Mouse (Mus musculus): ENCODE results near the gene Cfap54.

DNA sequence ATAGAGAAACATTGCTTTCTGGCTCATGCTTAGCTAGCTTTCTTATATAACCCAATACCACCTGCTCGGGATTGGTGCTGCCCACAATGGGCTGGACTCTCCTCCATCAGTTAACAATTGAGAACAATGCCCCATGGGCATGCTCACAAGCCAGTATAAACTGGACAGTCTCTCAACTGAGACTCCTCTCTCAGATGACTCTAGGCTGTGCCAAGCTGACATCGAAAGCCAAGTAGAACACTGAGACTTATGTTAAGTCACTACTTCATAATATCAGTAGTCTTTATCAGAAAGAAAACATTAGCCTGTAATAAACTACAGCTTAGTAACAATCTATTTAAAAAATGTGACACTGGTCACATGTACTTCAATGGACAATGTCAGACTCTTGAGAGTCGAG, 35.2 kb upstream of the Cfap54 start:
- TF ChIP-seq CTCF (IDR thresholded peaks at IDR 0.05; ENCODE audit: control insufficient read depth, insufficient read depth, low read length): no peak
- TF ChIP-seq POLR2A (IDR thresholded peaks at IDR 0.05; ENCODE audit: borderline replicate concordance, control insufficient read depth, low read depth, low read length): no peak

Data from bone marrow, adult 2 months (tissue).